Mouse (Mus musculus): Measurements from ENCODE around the gene Bbs9. TPM values are rescaled to one million over a fixed set of nuclear protein-coding genes. Genes with fewer than 3 reads are reported as not detected.
"Not testable (repeated sequence)": the region's sequence is repeated elsewhere in the genome, so short reads cannot be mapped to it uniquely, and the experiment has no call there.

Bbs9 gene
- total RNA-seq (2021), result 10 to 100 TPM; 41.9 to 42.0 TPM
- long read RNA-seq, experiment 1, partial matches to known transcripts, result 2 of 5 reads
- long read RNA-seq, experiment 1, other reads (novel, unspliced or antisense), result 2 of 5 reads
- long read RNA-seq, experiment 2, partial matches to known transcripts, result 1 of 4 reads
- long read RNA-seq, experiment 2, other reads (novel, unspliced or antisense), result 2 of 4 reads

- DNase-seq (ENCODE audit: low spot score in 2 of 2), result peak; percentile 91 to 96
These were observed at the start of gene Bbs9 for GRCm38 (mm10) chr9:22475424-22475868. Gene Bbs9, plus strand, starts transcription at chr9:22475715.

GRCm38 (mm10) chr9:22428028-22428665 is 47.4 kb upstream of the Bbs9 start:
- no peak for DNase-seq (ENCODE audit: low spot score in 2 of 2)

GRCm38 (mm10) chr9:22428666-22429410 is 46.7 kb upstream of the Bbs9 start:
- DNase-seq (ENCODE audit: low spot score in 2 of 2), result no peak

GRCm38 (mm10) chr9:22429533-22430241 is 45.8 kb upstream of the Bbs9 start:
- DNase-seq (ENCODE audit: low spot score in 2 of 2), result no peak

GRCm38 (mm10) chr9:22430315-22430840 is 45.1 kb upstream of the Bbs9 start:
- DNase-seq (ENCODE audit: low spot score in 2 of 2), result no peak

GRCm38 (mm10) chr9:22433221-22433620 is 42.3 kb upstream of the Bbs9 start:
- DNase-seq (ENCODE audit: low spot score in 2 of 2), result no peak

GRCm38 (mm10) chr9:22434101-22434500 is 41.4 kb upstream of the Bbs9 start:
- DNase-seq (ENCODE audit: low spot score in 2 of 2), result no peak

GRCm38 (mm10) chr9:22438826-22439225 is 36.7 kb upstream of the Bbs9 start:
- no peak for DNase-seq (ENCODE audit: low spot score in 2 of 2)

GRCm38 (mm10) chr9:22443157-22443556 is 32.4 kb upstream of the Bbs9 start:
- no peak for DNase-seq (ENCODE audit: low spot score in 2 of 2)

- DNase-seq (ENCODE audit: low spot score in 2 of 2), result no peak
These were observed 30.4 kb upstream of the Bbs9 start for GRCm38 (mm10) chr9:22445123-22445522.

GRCm38 (mm10) chr9:22447213-22447612 is 28.3 kb upstream of the Bbs9 start:
- DNase-seq (ENCODE audit: low spot score in 2 of 2), result no peak

GRCm38 (mm10) chr9:22448420-22448819 is 27.1 kb upstream of the Bbs9 start:
- no peak for DNase-seq (ENCODE audit: low spot score in 2 of 2)

GRCm38 (mm10) chr9:22449209-22449608 is 26.3 kb upstream of the Bbs9 start:
- no peak for DNase-seq (ENCODE audit: low spot score in 2 of 2)

GRCm38 (mm10) chr9:22452697-22453096 is 22.8 kb upstream of the Bbs9 start:
- no peak for DNase-seq (ENCODE audit: low spot score in 2 of 2)

- DNase-seq (ENCODE audit: low spot score in 2 of 2), result no peak
These were observed 22.0 kb upstream of the Bbs9 start for GRCm38 (mm10) chr9:22453501-22453924.

GRCm38 (mm10) chr9:22453990-22454389 is 21.5 kb upstream of the Bbs9 start, which contains the start of gene Gm17545:
Gene Gm17545, plus strand, starts transcription at chr9:22454290.
- DNase-seq (ENCODE audit: low spot score in 2 of 2), result not testable (repeated sequence)

- DNase-seq (ENCODE audit: low spot score in 2 of 2), result no peak
These were observed 20.5 kb upstream of the Bbs9 start for GRCm38 (mm10) chr9:22455041-22455440.

- no peak for DNase-seq (ENCODE audit: low spot score in 2 of 2)
These were observed 18.2 kb upstream of the Bbs9 start for GRCm38 (mm10) chr9:22457142-22457835.

GRCm38 (mm10) chr9:22461946-22462345 is 13.6 kb upstream of the Bbs9 start:
- DNase-seq (ENCODE audit: low spot score in 2 of 2), result peak in 1 of 2 experiments; percentile 30

GRCm38 (mm10) chr9:22466212-22466611 is 9.3 kb upstream of the Bbs9 start:
- DNase-seq (ENCODE audit: low spot score in 2 of 2), result no peak

Measured in left cerebral cortex, adult 18-20 months (tissue).